Mouse (Mus musculus) stomach, adult 2 months (tissue): ENCODE data around the gene Olfr1196. TPM values are rescaled to one million over a fixed set of nuclear protein-coding genes. Genes with fewer than 3 reads are reported as not detected.

Source experiments
- polyA plus RNA-seq: library from polyadenylated mRNA; depleted of rRNA; stranded (reverse); fragments of >200 nt; gene quantifications from 2 replicates; pipeline ENCODE4 v1.2.3, GENCODE M21; 2012; rRNA removed

Olfr1196 gene
- not detected in 2 replicates for polyA plus RNA-seq

DNA sequence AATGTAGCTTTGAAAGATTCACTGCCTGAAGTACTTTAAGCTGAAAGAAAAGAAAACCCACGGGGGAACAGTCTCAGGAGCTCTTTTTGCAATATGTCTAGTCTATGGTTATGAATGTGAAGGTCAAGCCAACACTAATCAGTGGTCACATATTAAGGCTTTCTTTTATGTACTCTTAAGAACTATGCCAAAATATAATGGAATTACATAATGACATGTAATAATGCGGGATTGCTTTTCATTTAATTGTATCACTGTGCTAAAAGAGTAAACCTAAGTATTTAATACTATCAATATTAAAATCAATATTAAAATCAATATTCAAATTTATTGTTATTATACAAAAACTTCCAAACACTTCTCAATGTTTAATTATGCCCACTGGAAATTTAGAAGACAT lies at the start of gene Olfr1196:
Gene Olfr1196, minus strand, starts transcription at position 101 of the 400 bp plus-strand sequence.

DNA sequence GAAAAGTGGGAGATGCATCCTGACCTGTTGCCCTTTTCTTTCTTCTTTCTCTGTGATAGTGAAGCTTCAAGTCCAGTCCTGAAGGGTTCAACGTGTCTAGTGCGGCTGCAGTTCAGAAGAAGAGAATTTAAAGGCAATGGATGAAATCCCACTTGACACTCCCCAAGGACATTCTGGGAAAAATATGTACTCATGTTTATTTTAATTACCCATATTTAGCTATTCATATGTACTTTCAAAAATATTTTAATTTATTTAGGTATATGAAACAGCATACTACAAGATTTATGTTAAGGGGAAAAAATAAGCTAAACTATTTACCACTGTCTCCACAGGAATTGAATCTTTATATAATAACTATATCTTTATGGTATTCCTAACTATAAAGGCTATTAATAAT lies 46.9 kb upstream of the Olfr1196 start, which contains the start of gene Olfr1198:
Gene Olfr1198, minus strand, starts transcription at position 101 of the 400 bp plus-strand sequence.

GRCm38 (mm10) chr2:88732266-88732665 lies 27.9 kb upstream of the Olfr1196 start, which contains the start of gene Olfr1197:
Gene Olfr1197, minus strand, starts transcription at chr2:88732366.

DNA sequence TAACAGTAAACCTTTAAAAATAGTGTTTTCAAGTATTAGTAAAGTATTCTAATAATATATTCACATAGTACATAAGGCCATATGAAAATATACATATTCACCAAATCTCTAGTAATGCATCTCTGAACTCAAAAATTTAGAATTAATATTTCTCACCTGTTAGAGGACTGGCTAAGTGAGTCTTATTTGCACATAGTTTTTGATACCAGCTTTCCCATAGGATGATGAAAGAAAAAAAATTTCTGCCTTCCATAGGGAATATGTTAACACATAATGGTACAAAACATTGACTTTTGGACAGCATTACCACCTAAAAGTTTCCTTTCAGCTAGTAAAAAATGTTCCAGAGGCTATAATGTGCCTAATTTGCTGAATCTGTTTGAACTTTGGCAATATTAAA lies 15.3 kb downstream of the Olfr1196 start, which contains the start of gene Olfr1195:
Gene Olfr1195, minus strand, starts transcription at position 101 of the 400 bp plus-strand sequence.

GRCm38 (mm10) chr2:88675328-88675727 lies 29.1 kb downstream of the Olfr1196 start, which contains the start of gene Olfr1193:
Gene Olfr1193, plus strand, starts transcription at chr2:88675628.

DNA sequence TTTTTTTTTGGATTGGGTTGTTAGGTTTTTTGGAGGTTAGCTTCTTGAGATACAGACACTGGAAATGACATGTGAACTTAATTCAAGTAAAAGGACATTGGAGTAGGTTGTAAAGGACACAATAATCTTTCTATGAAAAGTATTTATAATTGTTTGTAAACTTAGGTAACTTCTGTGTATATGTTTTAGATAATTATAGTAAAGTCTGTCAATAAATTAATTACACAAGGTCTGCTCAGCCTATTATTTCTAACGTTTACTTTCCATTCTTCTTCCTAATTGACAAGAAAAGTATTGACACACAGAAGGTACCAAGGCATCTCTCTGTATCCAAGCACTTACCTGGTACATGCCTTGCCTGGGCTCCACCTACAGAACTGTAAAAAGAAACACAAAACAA lies 56.2 kb downstream of the Olfr1196 start, which contains the start of gene Olfr1192-ps1:
Gene Olfr1192-ps1, plus strand, starts transcription at position 301 of the 400 bp plus-strand sequence.

Other genes with a start within 250 kb of the Olfr1196 start
- not detected in 2 replicates for gene Olfr1183, start 249.7 kb downstream of the Olfr1196 start, polyA plus RNA-seq
- not detected in 2 replicates for gene Olfr1184, start 221.0 kb downstream of the Olfr1196 start, polyA plus RNA-seq
- gene Olfr1185-ps1, start 211.3 kb downstream of the Olfr1196 start, polyA plus RNA-seq, result not detected in 2 replicates
- gene Olfr1186, start 186.0 kb downstream of the Olfr1196 start, polyA plus RNA-seq, result not detected in 2 replicates
- gene Olfr1188, start 147.7 kb downstream of the Olfr1196 start, polyA plus RNA-seq, result not detected in 2 replicates
- not detected in 2 replicates for gene Olfr1189, start 118.1 kb downstream of the Olfr1196 start, polyA plus RNA-seq
- not detected in 2 replicates for gene Olfr1191-ps1, start 64.1 kb downstream of the Olfr1196 start, polyA plus RNA-seq
- gene Olfr1192-ps1, start 56.1 kb downstream of the Olfr1196 start, polyA plus RNA-seq, result not detected in 2 replicates
- gene Olfr1193, start 29.0 kb downstream of the Olfr1196 start, polyA plus RNA-seq, result not detected in 2 replicates
- not detected in 2 replicates for gene Olfr1195, start 15.4 kb downstream of the Olfr1196 start, polyA plus RNA-seq
- gene Olfr1197, start 27.8 kb upstream of the Olfr1196 start, polyA plus RNA-seq, result not detected in 2 replicates
- gene Olfr1198, start 46.8 kb upstream of the Olfr1196 start, polyA plus RNA-seq, result not detected in 2 replicates
- gene Olfr1199, start 55.9 kb upstream of the Olfr1196 start, polyA plus RNA-seq, result not detected in 2 replicates
- gene Olfr1200, start 65.9 kb upstream of the Olfr1196 start, polyA plus RNA-seq, result not detected in 2 replicates
- not detected in 2 replicates for gene Olfr1201, start 88.4 kb upstream of the Olfr1196 start, polyA plus RNA-seq
- gene Olfr1202, start 109.9 kb upstream of the Olfr1196 start, polyA plus RNA-seq, result not detected in 2 replicates
- not detected in 2 replicates for gene Olfr1205, start 125.1 kb upstream of the Olfr1196 start, polyA plus RNA-seq
- not detected in 2 replicates for gene Olfr1204, start 144.7 kb upstream of the Olfr1196 start, polyA plus RNA-seq
- gene Olfr1206, start 158.6 kb upstream of the Olfr1196 start, polyA plus RNA-seq, result not detected in 2 replicates
- not detected in 2 replicates for gene Olfr1208, start 197.7 kb upstream of the Olfr1196 start, polyA plus RNA-seq
- gene Olfr1209, start 210.6 kb upstream of the Olfr1196 start, polyA plus RNA-seq, result not detected in 2 replicates
- not detected in 2 replicates for gene Olfr1211, start 233.5 kb upstream of the Olfr1196 start, polyA plus RNA-seq
- gene Olfr1212, start 249.4 kb upstream of the Olfr1196 start, polyA plus RNA-seq, result not detected in 2 replicates